Mouse (Mus musculus) kidney, postnatal 14 days (tissue): ENCODE measurements at regions not wholly inside any gene's neighbourhood (a gene's known extent, or its start where the extent isn't known, plus 50 kb on each side); places are given as distances from the start of the nearest gene placed in this dataset.

Experiments
- DNase-seq: peaks from one replicate; pipeline ENCODE4 v3.0.0; 2022; ENCODE audit warnings: mixed read lengths

- DNase-seq, result no peak
Measured at GRCm38 (mm10) chr10:96863230-96863629, 246.4 kb downstream of the Btg1 start.

GRCm38 (mm10) chr10:96866468-96866867 is 249.7 kb downstream of the Btg1 start:
- no peak for DNase-seq

GRCm38 (mm10) chr10:96871559-96872160 is 254.9 kb downstream of the Btg1 start:
- no peak for DNase-seq

- DNase-seq, result no peak
Measured at GRCm38 (mm10) chr10:96874646-96875045, 257.8 kb downstream of the Btg1 start.

GRCm38 (mm10) chr10:96875676-96876075 is 258.9 kb downstream of the Btg1 start:
- no peak for DNase-seq

GRCm38 (mm10) chr10:96879425-96879824 is 262.6 kb downstream of the Btg1 start:
- no peak for DNase-seq

GRCm38 (mm10) chr10:96880771-96881170 is 264.0 kb downstream of the Btg1 start:
- DNase-seq, result no peak

- no peak for DNase-seq
Measured at GRCm38 (mm10) chr10:96881212-96881611, 264.4 kb downstream of the Btg1 start.

- DNase-seq, result no peak
Measured at GRCm38 (mm10) chr10:96881660-96882059, 264.9 kb downstream of the Btg1 start.

- no peak for DNase-seq
Measured at GRCm38 (mm10) chr10:96901150-96901549, 284.3 kb downstream of the Btg1 start.

- no peak for DNase-seq
Measured at GRCm38 (mm10) chr10:96905098-96905809, 288.4 kb downstream of the Btg1 start.

GRCm38 (mm10) chr10:96909661-96910315 is 293.0 kb downstream of the Btg1 start:
- no peak for DNase-seq

- no peak for DNase-seq
Measured at GRCm38 (mm10) chr10:96921181-96921580, 304.4 kb downstream of the Btg1 start.

GRCm38 (mm10) chr10:96924266-96924672 is 307.5 kb downstream of the Btg1 start:
- no peak for DNase-seq

- DNase-seq, result no peak
Measured at GRCm38 (mm10) chr10:96924722-96925121, 307.9 kb downstream of the Btg1 start.

GRCm38 (mm10) chr10:96925771-96926170 is 309.0 kb downstream of the Btg1 start:
- DNase-seq, result no peak

GRCm38 (mm10) chr10:96934661-96935060 is 317.9 kb downstream of the Btg1 start:
- peak; percentile 75 for DNase-seq

- DNase-seq, result no peak
Measured at GRCm38 (mm10) chr10:96940887-96941518, 324.2 kb downstream of the Btg1 start.

- no peak for DNase-seq
Measured at GRCm38 (mm10) chr10:96944229-96944628, 327.4 kb downstream of the Btg1 start.

GRCm38 (mm10) chr10:96947971-96948370 is 331.2 kb downstream of the Btg1 start:
- DNase-seq, result no peak

- DNase-seq, result peak; percentile 9
Measured at GRCm38 (mm10) chr10:96948871-96949270, 332.1 kb downstream of the Btg1 start.

- no peak for DNase-seq
Measured at GRCm38 (mm10) chr10:96955036-96955775, 338.4 kb downstream of the Btg1 start.
